Mouse (Mus musculus) fat pad, adult 2 months (tissue): ENCODE data around the gene Eps15.
A peak's percentile ranks its signal among the peaks of the same experiment; 100 is the strongest.

Experiments
- DNase-seq: peaks from one replicate; pipeline ENCODE4 v3.0.0-alpha.2; 2011; ENCODE audit warnings: low read depth, low spot score; ENCODE audit errors: extremely low read depth

The Eps15 gene

DNA sequence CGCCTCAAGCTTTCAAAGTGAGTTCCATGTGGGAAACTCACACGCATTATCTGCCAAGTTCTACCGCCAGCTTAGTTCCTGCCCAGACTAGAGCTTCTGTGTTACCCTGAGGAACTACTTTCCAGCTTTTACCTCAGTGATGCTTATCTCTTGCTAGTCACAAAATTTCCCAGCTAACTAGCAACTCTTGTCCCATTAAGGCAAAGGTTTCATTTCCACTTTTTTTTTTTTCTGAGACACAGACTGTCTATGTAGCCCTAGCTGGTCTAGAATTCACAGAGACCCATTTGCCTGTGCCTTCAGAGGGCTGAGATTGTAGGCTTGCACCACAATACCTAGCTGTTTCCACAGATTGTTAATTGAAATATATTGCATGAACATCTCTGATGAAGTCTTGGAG lies 12.6 kb upstream of the Eps15 start:
- peak; percentile 34 for DNase-seq

DNA sequence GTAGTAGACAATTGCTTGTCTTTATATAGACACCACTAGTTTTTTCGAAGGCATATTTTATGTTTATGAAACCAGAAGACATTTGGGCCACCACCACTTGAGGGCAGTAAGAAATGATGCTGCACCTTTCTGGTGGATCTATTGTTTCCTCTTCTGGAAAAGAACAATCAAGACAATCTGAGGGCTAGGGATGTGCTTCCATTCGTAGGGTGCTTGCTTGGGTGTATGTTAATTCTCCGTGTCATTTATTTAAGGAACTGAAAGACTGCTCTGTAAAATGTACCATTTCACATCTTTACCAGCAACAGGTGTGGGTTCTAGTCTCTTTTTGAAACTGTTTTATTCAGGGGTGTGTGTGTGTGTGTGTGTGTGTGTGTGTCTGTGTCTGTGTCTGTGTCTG lies 11.2 kb upstream of the Eps15 start:
- no peak for DNase-seq

GRCm38 (mm10) chr4:109271803-109272202 lies 8.3 kb upstream of the Eps15 start:
- DNase-seq, result no peak

DNA sequence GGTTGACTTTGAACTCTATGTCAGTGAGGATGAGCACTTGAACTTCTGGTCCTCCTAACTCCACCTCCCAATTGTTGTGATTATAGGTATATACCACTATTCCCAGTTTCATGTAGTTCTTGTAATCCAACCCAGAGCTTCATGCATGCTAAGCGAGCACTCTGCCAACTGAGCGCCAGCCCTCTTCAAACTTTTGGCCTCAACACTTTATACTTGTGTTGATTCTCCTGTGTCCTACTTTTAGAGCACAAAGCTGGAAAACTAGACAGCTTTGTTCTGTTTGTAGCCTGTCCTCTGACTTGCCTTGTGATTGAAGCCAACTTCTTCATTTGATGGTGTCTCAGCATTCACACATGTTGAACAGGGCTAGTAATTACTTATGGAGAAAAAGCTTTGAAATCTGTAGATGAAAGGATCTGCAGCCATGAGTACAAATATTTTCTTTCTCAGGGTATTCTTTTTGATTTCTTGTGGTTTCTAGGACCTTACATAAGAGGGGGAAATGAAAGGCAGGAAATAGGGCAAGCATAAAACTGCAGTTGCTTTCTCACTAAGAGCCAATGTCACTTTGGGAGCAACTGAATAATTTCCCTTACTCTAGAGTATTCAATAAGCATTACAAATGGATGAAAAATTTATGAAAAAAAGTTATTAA lies 6.4 kb upstream of the Eps15 start:
- DNase-seq, result no peak

- DNase-seq, result no peak
Measured at GRCm38 (mm10) chr4:109280459-109281160, 542 bp downstream of the Eps15 start.

DNA sequence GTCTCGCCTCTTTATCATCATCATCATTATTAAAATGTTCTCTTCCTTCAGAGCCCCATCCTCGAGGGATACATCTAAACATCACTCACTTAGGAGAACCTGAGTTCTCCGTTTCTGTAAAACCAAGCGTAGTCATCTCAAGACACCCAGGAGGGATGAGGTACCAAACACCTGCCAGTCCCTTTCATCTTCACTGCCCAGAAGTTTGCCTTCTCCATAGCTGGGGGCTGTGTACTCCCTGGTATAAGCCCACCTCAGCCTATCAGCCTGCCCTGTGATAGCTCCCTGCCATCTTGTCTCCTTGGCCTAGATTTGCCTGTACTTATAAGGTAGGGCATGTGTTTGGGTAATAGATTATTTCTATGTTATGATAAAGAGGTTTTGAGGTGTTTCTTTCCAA lies 1.1 kb downstream of the Eps15 start:
- no peak for DNase-seq

DNA sequence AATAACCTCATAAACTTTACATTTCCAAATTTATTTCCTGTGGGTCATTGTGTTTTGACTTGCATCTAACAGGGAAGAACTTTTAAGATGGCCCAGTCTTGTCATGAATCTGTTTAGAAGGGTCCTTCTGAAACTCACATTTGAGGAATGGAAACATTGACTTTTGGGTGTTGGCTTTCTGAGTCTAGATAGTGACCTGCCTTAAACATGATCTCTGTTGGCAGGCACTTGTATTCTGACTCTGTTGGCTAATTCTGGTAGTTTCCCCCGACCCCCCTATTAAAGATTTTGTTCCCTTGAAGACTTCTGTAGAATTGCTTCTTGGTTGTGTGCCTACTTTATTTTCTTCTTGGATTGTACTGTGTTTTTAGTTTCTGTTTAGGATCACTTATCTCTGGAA lies 1.9 kb downstream of the Eps15 start:
- no peak for DNase-seq

DNA sequence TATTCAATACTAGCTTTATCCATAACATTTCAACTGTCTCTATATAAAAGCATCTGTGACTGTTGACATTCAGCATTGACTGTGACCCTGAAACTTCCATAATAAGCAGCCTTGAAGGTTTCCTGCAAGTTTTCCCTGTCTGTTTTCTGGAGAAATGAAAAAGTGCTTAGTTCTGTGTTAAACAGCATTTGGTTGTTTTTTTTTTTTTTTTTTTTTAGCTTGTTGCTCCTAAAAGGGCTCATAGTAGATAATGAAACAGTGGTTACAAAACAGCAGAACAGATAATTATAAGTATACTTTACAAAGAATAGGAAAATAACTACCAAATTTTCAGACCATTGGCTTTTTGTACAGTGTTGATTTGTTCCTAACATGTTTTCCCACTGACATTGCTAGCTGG lies 14.6 kb downstream of the Eps15 start:
- DNase-seq, result no peak

- DNase-seq, result no peak
Measured at GRCm38 (mm10) chr4:109296510-109296909, 16.4 kb downstream of the Eps15 start.

DNA sequence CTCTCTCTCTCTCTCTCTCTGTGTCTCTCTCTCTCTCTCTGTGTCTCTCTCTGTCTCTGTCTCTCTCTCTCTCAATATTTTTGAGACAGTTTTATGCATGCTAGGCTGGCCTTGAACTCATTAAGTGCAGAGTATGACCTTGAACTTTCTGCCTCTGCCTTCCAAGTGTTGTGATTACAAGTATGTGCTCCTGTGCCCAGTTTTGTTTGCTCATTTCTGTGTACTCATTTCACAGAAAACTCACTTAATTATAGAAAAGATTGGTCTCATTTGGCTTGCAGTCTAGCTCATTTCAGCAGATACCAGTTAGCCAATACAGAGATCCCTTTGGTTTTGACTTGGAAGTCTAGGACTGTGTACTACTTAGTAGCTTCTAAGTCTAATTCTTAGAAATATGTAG lies 19.1 kb downstream of the Eps15 start:
- no peak for DNase-seq

DNA sequence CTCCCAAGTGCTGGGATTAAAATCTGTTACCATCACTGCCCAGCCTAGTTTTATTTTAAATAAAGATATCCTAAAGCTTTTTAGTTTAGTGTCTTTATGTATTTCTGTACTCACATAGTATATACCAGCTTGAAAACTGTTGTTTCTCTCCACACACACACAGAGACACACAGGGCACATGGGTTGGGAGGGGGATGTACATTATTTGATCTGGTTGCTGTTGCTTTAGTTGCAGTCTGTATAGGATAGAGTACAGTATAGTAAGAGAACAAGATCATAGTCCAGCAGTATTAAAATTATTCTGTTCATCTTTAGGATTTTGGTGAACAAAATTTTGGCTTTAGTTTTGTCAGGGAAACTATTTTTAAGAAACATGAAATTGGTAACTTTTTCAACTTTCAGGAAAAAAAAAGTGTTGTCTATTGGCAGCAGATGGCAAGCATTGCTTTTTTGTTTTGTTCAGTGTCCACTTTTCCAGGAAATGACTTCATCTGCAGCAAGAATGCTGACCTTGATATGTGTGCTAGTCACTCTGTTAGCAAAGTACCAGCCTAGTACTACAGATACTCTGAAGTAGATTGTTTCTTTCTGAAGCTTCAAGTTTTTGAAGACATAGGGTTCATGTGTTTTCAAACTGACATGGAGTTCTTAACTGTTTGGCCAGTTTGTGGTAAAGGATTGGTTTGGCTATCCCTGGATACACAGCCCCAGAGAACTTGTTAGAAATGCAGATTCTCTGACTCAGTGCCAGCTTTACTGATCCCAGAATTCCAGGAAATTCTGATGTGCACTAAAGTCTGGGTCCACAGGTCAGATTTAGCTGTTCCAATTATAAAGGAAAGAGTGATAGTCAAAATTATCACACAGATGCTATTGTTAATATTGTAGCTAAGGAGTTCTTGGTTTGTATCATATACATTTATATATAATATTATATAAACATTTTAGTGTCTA lies 37.1 kb downstream of the Eps15 start:
- DNase-seq, result no peak

DNA sequence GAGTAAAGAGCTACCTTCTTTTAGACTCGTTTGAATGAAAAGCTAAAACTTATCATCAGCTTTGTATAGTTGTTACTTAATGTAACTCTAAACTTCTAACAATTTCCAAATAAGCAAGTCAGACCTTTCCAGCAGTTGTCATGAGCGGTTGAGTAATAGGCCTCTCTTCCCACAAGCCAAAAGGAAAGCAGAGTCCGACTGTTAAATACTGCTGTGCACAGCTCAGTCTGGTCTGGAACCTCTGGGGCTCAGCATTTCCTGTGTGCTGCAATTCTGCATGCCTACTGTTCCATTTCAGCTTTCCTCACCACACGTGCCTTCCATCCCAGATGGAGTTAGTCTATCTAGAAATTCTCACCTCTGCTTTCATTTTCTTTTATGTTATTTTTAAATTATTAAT lies 56.7 kb downstream of the Eps15 start:
- no peak for DNase-seq

DNA sequence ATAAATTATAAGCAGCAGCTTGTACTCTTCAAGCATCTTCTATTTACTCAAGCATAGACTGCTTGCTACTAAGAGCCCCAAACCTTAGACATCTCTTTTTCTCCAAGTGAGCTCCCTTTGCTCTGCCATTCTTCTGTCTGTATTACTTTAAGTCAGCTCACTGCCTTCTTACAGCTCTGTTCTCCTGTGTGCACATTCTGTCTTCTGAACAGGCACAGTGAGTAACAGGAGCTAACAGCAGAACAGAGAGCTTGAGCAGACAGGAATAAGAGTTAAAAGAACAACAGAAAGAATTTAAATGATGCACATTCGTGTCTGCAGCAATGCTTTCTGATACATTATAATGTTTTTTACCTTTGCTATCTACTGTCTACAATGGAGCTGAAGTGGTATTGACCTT lies 61.2 kb downstream of the Eps15 start:
- DNase-seq, result no peak

DNA sequence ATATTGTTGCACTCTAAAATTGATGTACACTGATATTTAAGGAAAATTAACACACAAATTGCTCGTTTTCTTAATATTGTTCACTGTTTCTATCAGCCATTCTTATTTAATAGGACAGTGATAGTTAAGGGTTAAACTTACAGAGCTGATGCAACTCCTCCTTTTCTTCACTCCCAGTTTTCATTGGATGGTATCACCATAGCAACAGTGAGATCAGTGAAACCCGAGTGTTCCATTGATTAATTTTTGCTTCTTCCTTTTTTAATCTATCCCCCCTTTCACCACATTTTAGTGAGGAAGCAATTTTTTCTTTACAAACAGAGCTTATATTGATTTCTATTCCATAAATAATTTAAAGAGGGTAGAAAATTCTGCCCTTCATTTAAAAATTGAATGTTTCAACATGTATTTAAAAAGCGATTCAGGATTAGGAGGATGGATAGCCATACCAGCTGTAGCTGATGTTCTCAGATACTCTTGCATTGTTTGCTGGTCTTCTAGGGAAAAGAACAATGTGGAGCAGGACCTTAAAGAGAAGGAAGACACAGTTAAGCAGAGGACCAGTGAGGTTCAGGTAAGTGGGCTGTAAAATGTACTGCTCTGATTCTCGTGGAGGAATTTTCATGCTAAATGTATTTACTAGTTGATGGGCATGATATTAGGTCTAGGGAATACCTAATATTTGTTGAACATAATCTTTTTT lies 62.9 kb downstream of the Eps15 start:
- no peak for DNase-seq

DNA sequence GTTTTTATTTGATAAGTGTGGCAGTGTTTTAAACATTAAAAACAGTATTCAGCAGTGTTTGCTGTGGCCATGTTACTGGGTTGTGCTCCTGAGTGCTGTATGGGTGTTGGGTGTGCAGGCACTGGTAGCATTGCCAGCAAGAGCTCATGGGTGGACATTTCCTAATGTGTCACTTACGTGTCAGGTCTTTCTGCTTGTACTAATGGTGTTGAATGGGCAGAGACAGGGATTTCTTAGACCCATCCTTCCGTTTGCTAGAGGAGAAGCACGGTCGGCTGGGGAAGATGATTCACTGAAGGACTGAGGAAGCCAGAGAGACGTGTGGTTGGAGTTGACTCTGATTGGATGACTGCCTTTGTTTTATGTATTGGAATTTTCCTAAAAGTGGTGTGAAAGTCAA lies 63.8 kb downstream of the Eps15 start:
- DNase-seq, result no peak

GRCm38 (mm10) chr4:109378107-109378506 lies 98.0 kb downstream of the Eps15 start:
- DNase-seq, result no peak

DNA sequence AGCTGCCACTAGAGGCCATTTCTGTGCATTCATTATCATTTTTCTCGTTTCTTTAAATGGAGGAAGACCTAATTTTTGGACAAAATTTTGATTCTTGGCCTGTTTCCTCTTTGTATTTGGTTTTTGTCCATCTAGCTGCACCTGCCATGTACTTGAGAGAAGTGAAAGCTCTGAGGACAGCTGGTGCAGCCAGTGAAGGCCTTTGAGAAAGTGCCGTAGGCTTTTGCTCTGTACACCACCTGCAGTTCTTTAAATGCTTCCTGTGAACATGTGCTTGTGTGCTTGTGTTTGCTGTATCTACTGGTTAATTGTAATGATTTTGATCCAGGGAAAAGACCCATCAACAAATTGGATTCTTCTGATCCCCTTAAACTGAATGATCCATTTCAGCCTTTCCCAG lies 102.4 kb downstream of the Eps15 start:
- DNase-seq, result no peak

GRCm38 (mm10) chr4:109385599-109385998 lies 105.5 kb downstream of the Eps15 start:
- DNase-seq, result no peak

DNA sequence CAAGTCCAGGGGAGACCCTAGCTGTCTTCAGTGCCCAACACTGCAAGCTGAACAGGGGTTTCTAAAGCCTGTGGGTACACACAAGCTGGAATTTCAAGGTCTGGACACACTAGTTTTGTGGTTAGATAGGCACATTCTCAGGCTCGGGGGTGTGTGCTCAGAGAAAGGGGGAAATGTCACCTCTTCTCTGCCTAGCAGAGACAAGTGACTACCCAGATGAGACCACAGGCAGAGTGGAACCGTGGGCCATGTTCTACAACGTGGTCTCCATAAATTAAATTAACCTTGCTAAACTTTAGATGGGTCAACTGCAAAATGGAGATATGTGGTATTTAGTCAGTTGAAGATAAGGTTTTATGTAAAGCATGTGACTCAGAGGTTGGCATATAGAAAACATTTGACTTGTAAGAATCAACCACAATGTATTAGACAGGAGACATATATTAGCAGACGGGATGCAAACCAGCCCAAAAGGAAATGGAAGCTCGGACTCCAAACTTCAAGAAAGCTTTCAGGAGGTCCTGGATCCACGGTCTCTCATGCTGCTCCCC lies 113.2 kb downstream of the Eps15 start:
- DNase-seq, result no peak

GRCm38 (mm10) chr4:109393902-109394301 lies 113.8 kb downstream of the Eps15 start:
- DNase-seq, result no peak
